Comparison of ENCODE assay signal across 10 mouse cellular contexts in genomic region chr16:35869656-35870055, GRCm38 (mm10). TPM values are rescaled to one million over a fixed set of nuclear protein-coding genes. Genes with fewer than 3 reads are reported as not detected.
A peak's percentile ranks its signal among the peaks of the same experiment; 100 is the strongest.
DNase-seq lines count a peak whose midpoint lies in the region; ATAC-seq and TF ChIP-seq lines count a peak whose summit lies in the region.
"Had no signal": no experiment of that assay in that cellular context is flagged by ENCODE, and none has a peak within 500 bp of the region (broad histone marks: within the 10 kb centered on the region; RNA-seq: fewer than 3 reads in every experiment).

No protein-coding gene starts in this region.

- ATAC-seq in kidney, embryonic 15.5 days (replicated peaks; ENCODE audit: low FRiP score), result no peak
- ATAC-seq in liver, embryonic 13.5 days (ENCODE audit: low read depth), result no peak
- no peak for ATAC-seq in forebrain, embryonic 15.5 days (replicated peaks)
- no peak for ATAC-seq in midbrain, postnatal 0 days (ENCODE audit: low FRiP score)

- no peak overlapping the region for H3K9ac ChIP-seq in kidney, embryonic 15.5 days
- no peak overlapping the region for H3K9ac ChIP-seq in liver, embryonic 13.5 days
- H3K9ac ChIP-seq in forebrain, embryonic 15.5 days (replicated peaks), result no peak overlapping the region
- no peak overlapping the region for H3K9ac ChIP-seq in midbrain, postnatal 0 days (replicated peaks; ENCODE audit: low read length, poor library complexity, severe bottlenecking)

- H3K4me3 ChIP-seq in kidney, embryonic 15.5 days (replicated peaks), result no peak overlapping the region
- peak overlapping the region; percentile 24 for H3K4me3 ChIP-seq in E14TG2a.4 (replicated peaks; ENCODE audit: low read length)
- H3K4me3 ChIP-seq in liver, embryonic 13.5 days (replicated peaks), result no peak overlapping the region; the same call in 1 of the 2 replicates
- no peak overlapping the region for H3K4me3 ChIP-seq in forebrain, embryonic 15.5 days
- H3K4me3 ChIP-seq in midbrain, postnatal 0 days (ENCODE audit: low read depth, low read length), result no peak overlapping the region

- WGBS in kidney, embryonic 15.5 days, result 66% methylated on average over 6 of the region's 6 CpGs
- 54% methylated on average over 6 of the region's 6 CpGs for WGBS in liver, embryonic 13.5 days (ENCODE audit: insufficient replicate concordance)
- WGBS in forebrain, embryonic 15.5 days, result 83% methylated on average over 6 of the region's 6 CpGs
- 83% methylated on average over 6 of the region's 6 CpGs for WGBS in midbrain, postnatal 0 days

- TF ChIP-seq CTCF in E14TG2a.4 (conservative IDR thresholded peaks at IDR 0.05; ENCODE audit: low read length), result no peak
- no peak for TF ChIP-seq CTCF in midbrain, postnatal 0 days (IDR thresholded peaks at IDR 0.05)

- no peaks in the 10 kb centered on the region for H3K36me3 ChIP-seq in kidney, embryonic 15.5 days
- 0 out of 2 replicates have a peak, but pooled peaks cover 2% of the 10 kb centered on the region for H3K36me3 ChIP-seq in E14TG2a.4 (ENCODE audit: insufficient read depth, low read length)
- H3K36me3 ChIP-seq in liver, embryonic 13.5 days, result no peaks in the 10 kb centered on the region
- no peaks in the 10 kb centered on the region for H3K36me3 ChIP-seq in forebrain, embryonic 15.5 days
- no peaks in the 10 kb centered on the region for H3K36me3 ChIP-seq in midbrain, postnatal 0 days (ENCODE audit: insufficient read depth, low read length)

- H3K4me1 ChIP-seq in kidney, embryonic 15.5 days, result peaks cover 13% of the 10 kb centered on the region
- peaks cover 67% of the 10 kb centered on the region for H3K4me1 ChIP-seq in E14TG2a.4 (replicated peaks; ENCODE audit: low read depth, low read length)
- peaks cover 32% of the 10 kb centered on the region for H3K4me1 ChIP-seq in liver, embryonic 13.5 days (replicated peaks)
- peaks cover 8% of the 10 kb centered on the region for H3K4me1 ChIP-seq in forebrain, embryonic 15.5 days
- H3K4me1 ChIP-seq in midbrain, postnatal 0 days (ENCODE audit: insufficient read depth, low read length), result no peaks in the 10 kb centered on the region

- no peak for DNase-seq in kidney, postnatal 36 days
- DNase-seq in CD4-positive, CD25-positive, alpha-beta regulatory T cell, adult 2 months (ENCODE audit: low read depth, low spot score), result peak; percentile 20
- DNase-seq in liver, embryonic 13.5 days, result no peak
- no peak for DNase-seq in left cerebral cortex, adult 8-10 months (ENCODE audit: low spot score in 2 of 2)
- no peak for DNase-seq in midbrain, postnatal 0 days (ENCODE audit: low spot score)
- DNase-seq: heart, postnatal 4 days; right cerebral cortex, postnatal 25 days had no signal

- H3K9me3 ChIP-seq in kidney, embryonic 15.5 days (replicated peaks), result no peaks in the 10 kb centered on the region
- H3K9me3 ChIP-seq in E14TG2a.4 (ENCODE audit: low read length), result no peaks in the 10 kb centered on the region
- H3K9me3 ChIP-seq in liver, embryonic 13.5 days (replicated peaks), result no peaks in the 10 kb centered on the region
- no peaks in the 10 kb centered on the region for H3K9me3 ChIP-seq in forebrain, embryonic 15.5 days
- H3K9me3 ChIP-seq in midbrain, postnatal 0 days (ENCODE audit: low read length), result no peaks in the 10 kb centered on the region

- peak overlapping the region; percentile 37 for H3K4me2 ChIP-seq in kidney, embryonic 15.5 days
- H3K4me2 ChIP-seq in liver, embryonic 13.5 days, result peak overlapping the region; percentile 40
- H3K4me2 ChIP-seq in forebrain, embryonic 15.5 days (replicated peaks), result no peak overlapping the region
- H3K4me2 ChIP-seq in midbrain, postnatal 0 days (ENCODE audit: low read depth, low read length, poor library complexity, severe bottlenecking), result no peak overlapping the region

- peaks cover 38% of the 10 kb centered on the region for H3K27me3 ChIP-seq in kidney, embryonic 15.5 days
- H3K27me3 ChIP-seq in E14TG2a.4 (ENCODE audit: insufficient read depth, low read length), result peaks cover 12% of the 10 kb centered on the region; the same call in 1 of the 2 replicates
- peaks cover 33% of the 10 kb centered on the region for H3K27me3 ChIP-seq in liver, embryonic 13.5 days
- H3K27me3 ChIP-seq in forebrain, embryonic 15.5 days, result peaks cover 17% of the 10 kb centered on the region; the same call in 1 of the 2 replicates
- H3K27me3 ChIP-seq in midbrain, postnatal 0 days (ENCODE audit: insufficient read depth, low read length), result peaks cover 15% of the 10 kb centered on the region

- H3K27ac ChIP-seq in kidney, embryonic 15.5 days, result peak overlapping the region; percentile 49; the same call in 1 of the 2 replicates
- no peak overlapping the region for H3K27ac ChIP-seq in liver, embryonic 13.5 days
- H3K27ac ChIP-seq in forebrain, embryonic 15.5 days (replicated peaks), result no peak overlapping the region
- no peak overlapping the region for H3K27ac ChIP-seq in midbrain, postnatal 0 days (ENCODE audit: low read depth, low read length)

RNA-seq across cellular contexts. Expression of gene Parp14, which starts 1.7 kb away (rescaled TPM):
- 1.1 and 1.2 TPM in 2 replicates for polyA plus RNA-seq in kidney, embryonic 15.5 days (2015; fragmentation: Nextera tagmentation; extraction: Ambion mirVana)
- 0.48 and 0.94 TPM in 2 replicates for polyA plus RNA-seq in liver, embryonic 13.5 days (2015; fragmentation: Nextera tagmentation; extraction: Ambion mirVana)
- total RNA-seq in left cerebral cortex, adult 8-10 months (2022), result 1 to 10 TPM; 1.5 to 3.2 (median 2.4) TPM
- polyA plus RNA-seq in forebrain, embryonic 15.5 days (2015; fragmentation: Nextera tagmentation; extraction: Ambion mirVana), result 0.19 and 0.26 TPM in 2 replicates
- total RNA-seq in midbrain, postnatal 0 days (2014; rRNA removed), result 0.85 and 1.2 TPM in 2 replicates
- 0.22 and 0.27 TPM in 2 replicates for polyA plus RNA-seq in midbrain, postnatal 0 days (2015; fragmentation: Nextera tagmentation; extraction: Ambion mirVana)

Comparison
In these comparisons a context has a peak if more than half of its experiments do, and no peak if none do; other contexts are left out.
1. H3K4me2 ChIP-seq: peak in kidney, embryonic 15.5 days (single experiment) and liver, embryonic 13.5 days (single experiment); none in forebrain, embryonic 15.5 days (single experiment) and midbrain, postnatal 0 days (single experiment).